Mouse (Mus musculus): ENCODE measurements around the gene Rtl10.

GRCm38 (mm10) chr16:18490894-18491293, 7.8 kb upstream of the Rtl10 start:
- TF ChIP-seq POLR2A (IDR thresholded peaks at IDR 0.05; ENCODE audit: borderline replicate concordance, control insufficient read depth, low read depth, low read length) = no peak
- no peak for TF ChIP-seq CTCF (IDR thresholded peaks at IDR 0.05; ENCODE audit: control insufficient read depth, insufficient read depth, low read length)
